Mouse (Mus musculus): ENCODE measurements around the gene Rasl10a. TPM values are rescaled to one million over a fixed set of nuclear protein-coding genes. Genes with fewer than 3 reads are reported as not detected.
A peak's percentile ranks its signal among the peaks of the same experiment; 100 is the strongest.

The Rasl10a gene
- 1.6 and 1.9 TPM in 2 replicates for polyA plus RNA-seq (2015; fragmentation: Nextera tagmentation; extraction: Ambion mirVana)

GRCm38 (mm10) chr11:5057856-5058641 lies at the start of gene Rasl10a:
Gene Rasl10a (plus strand): TSS chr11:5058128.
- ATAC-seq (ENCODE audit: low FRiP score, low TSS enrichment): no peak
- Histone ChIP-seq H3K4me3 (ENCODE audit: low read depth, low read length) (peak within 1 kb of the TSS; percentile 53), H3K9me3 (ENCODE audit: control insufficient read depth, low read length) (no peaks in the 10 kb centered on the region), H3K9ac (ENCODE audit: low read length) (peak within 1 kb of the TSS; percentile 61), H3K36me3 (ENCODE audit: control insufficient read depth, insufficient read depth, low read length) (peaks cover 3% of the 10 kb centered on the region; the same call in 1 of the 2 replicates), H3K4me1 (replicated peaks; ENCODE audit: control insufficient read depth, insufficient read depth) (peaks cover 16% of the 10 kb centered on the region), H3K27ac (replicated peaks) (no peak within 1 kb of the TSS), H3K27me3 (ENCODE audit: control insufficient read depth, insufficient read depth, low read length) (peaks cover 10% of the 10 kb centered on the region; the same call in 1 of the 2 replicates), H3K4me2 (replicated peaks; ENCODE audit: low read depth) (peak within 1 kb of the TSS; percentile 95)
- no peak for TF ChIP-seq CTCF (IDR thresholded peaks at IDR 0.05; ENCODE audit: low read depth)
- TF ChIP-seq EP300 (optimal IDR thresholded peaks at IDR 0.05): no peak
- DNase-seq (ENCODE audit: low spot score): peak; percentile 56
- WGBS: 2% methylated on average over 73 of the region's 77 CpGs

- TF ChIP-seq EP300 (optimal IDR thresholded peaks at IDR 0.05) (no peak), CTCF (IDR thresholded peaks at IDR 0.05; ENCODE audit: low read depth) (no peak)
- ATAC-seq (ENCODE audit: low FRiP score, low TSS enrichment): no peak
- no peak overlapping the region for H3K9ac ChIP-seq (ENCODE audit: low read length)
- no peak overlapping the region for H3K27ac ChIP-seq (replicated peaks)
- DNase-seq (ENCODE audit: low spot score): no peak
- no peak overlapping the region for H3K4me3 ChIP-seq (ENCODE audit: low read depth, low read length)
- 61% methylated on average over 3 of the region's 3 CpGs for WGBS
- no peaks in the 10 kb centered on the region for H3K27me3 ChIP-seq (ENCODE audit: control insufficient read depth, insufficient read depth, low read length)
- no peaks in the 10 kb centered on the region for H3K4me1 ChIP-seq (replicated peaks; ENCODE audit: control insufficient read depth, insufficient read depth)
- no peak overlapping the region for H3K4me2 ChIP-seq (replicated peaks; ENCODE audit: low read depth)
- 0 out of 2 replicates have a peak, but pooled peaks cover 3% of the 10 kb centered on the region for H3K36me3 ChIP-seq (ENCODE audit: control insufficient read depth, insufficient read depth, low read length)
- H3K9me3 ChIP-seq (ENCODE audit: control insufficient read depth, low read length): no peaks in the 10 kb centered on the region
Observed at GRCm38 (mm10) chr11:5008867-5009266, 49.1 kb upstream of the Rasl10a start.

- ATAC-seq (ENCODE audit: low FRiP score, low TSS enrichment) (no peak), DNase-seq (ENCODE audit: low spot score) (no peak)
- 0 out of 2 replicates have a peak, but pooled peaks cover 4% of the 10 kb centered on the region for H3K36me3 ChIP-seq (ENCODE audit: control insufficient read depth, insufficient read depth, low read length)
- no peaks in the 10 kb centered on the region for H3K27me3 ChIP-seq (ENCODE audit: control insufficient read depth, insufficient read depth, low read length)
- WGBS: 42% methylated on average over 3 of the region's 3 CpGs
- H3K27ac ChIP-seq (replicated peaks): peak overlapping the region; percentile 13; the same call in 1 of the 2 replicates
- no peak overlapping the region for H3K4me2 ChIP-seq (replicated peaks; ENCODE audit: low read depth)
- H3K4me3 ChIP-seq (ENCODE audit: low read depth, low read length): no peak overlapping the region
- H3K4me1 ChIP-seq (replicated peaks; ENCODE audit: control insufficient read depth, insufficient read depth): no peaks in the 10 kb centered on the region
- no peak overlapping the region for H3K9ac ChIP-seq (ENCODE audit: low read length)
- no peaks in the 10 kb centered on the region for H3K9me3 ChIP-seq (ENCODE audit: control insufficient read depth, low read length)
- TF ChIP-seq EP300 (optimal IDR thresholded peaks at IDR 0.05) (no peak), CTCF (IDR thresholded peaks at IDR 0.05; ENCODE audit: low read depth) (no peak)
Observed at GRCm38 (mm10) chr11:5009354-5010074, 48.4 kb upstream of the Rasl10a start.

- Histone ChIP-seq H3K4me1 (replicated peaks; ENCODE audit: control insufficient read depth, insufficient read depth) (no peaks in the 10 kb centered on the region), H3K27me3 (ENCODE audit: control insufficient read depth, insufficient read depth, low read length) (no peaks in the 10 kb centered on the region), H3K9me3 (ENCODE audit: control insufficient read depth, low read length) (no peaks in the 10 kb centered on the region), H3K27ac (replicated peaks) (peak overlapping the region; percentile 13; the same call in 1 of the 2 replicates), H3K4me3 (ENCODE audit: low read depth, low read length) (no peak overlapping the region), H3K36me3 (ENCODE audit: control insufficient read depth, insufficient read depth, low read length) (0 out of 2 replicates have a peak, but pooled peaks cover 4% of the 10 kb centered on the region), H3K9ac (ENCODE audit: low read length) (no peak overlapping the region), H3K4me2 (replicated peaks; ENCODE audit: low read depth) (no peak overlapping the region)
- DNase-seq (ENCODE audit: low spot score) (no peak), ATAC-seq (ENCODE audit: low FRiP score, low TSS enrichment) (no peak)
- 71% methylated on average over 1 of the region's 1 CpGs for WGBS
- TF ChIP-seq CTCF (IDR thresholded peaks at IDR 0.05; ENCODE audit: low read depth): no peak
- no peak for TF ChIP-seq EP300 (optimal IDR thresholded peaks at IDR 0.05)
Observed at GRCm38 (mm10) chr11:5010205-5010604, 47.7 kb upstream of the Rasl10a start.

- Histone ChIP-seq H3K9me3 (ENCODE audit: control insufficient read depth, low read length) (no peaks in the 10 kb centered on the region), H3K27ac (replicated peaks) (no peak overlapping the region), H3K4me2 (replicated peaks; ENCODE audit: low read depth) (no peak overlapping the region), H3K9ac (ENCODE audit: low read length) (no peak overlapping the region), H3K27me3 (ENCODE audit: control insufficient read depth, insufficient read depth, low read length) (no peaks in the 10 kb centered on the region), H3K4me1 (replicated peaks; ENCODE audit: control insufficient read depth, insufficient read depth) (no peaks in the 10 kb centered on the region), H3K36me3 (ENCODE audit: control insufficient read depth, insufficient read depth, low read length) (0 out of 2 replicates have a peak, but pooled peaks cover 4% of the 10 kb centered on the region), H3K4me3 (ENCODE audit: low read depth, low read length) (no peak overlapping the region)
- ATAC-seq (ENCODE audit: low FRiP score, low TSS enrichment): no peak
- no peak for DNase-seq (ENCODE audit: low spot score)
- 78% methylated on average over 1 of the region's 1 CpGs for WGBS
- TF ChIP-seq EP300 (optimal IDR thresholded peaks at IDR 0.05) (no peak), CTCF (IDR thresholded peaks at IDR 0.05; ENCODE audit: low read depth) (no peak)
Observed at GRCm38 (mm10) chr11:5011480-5011879, 46.4 kb upstream of the Rasl10a start.
